Mouse (Mus musculus): ENCODE data around the gene Calu. TPM values are rescaled to one million over a fixed set of nuclear protein-coding genes. Genes with fewer than 3 reads are reported as not detected.

Gene Calu
- polyA plus RNA-seq, 1 experiment, result 72.8 TPM

GRCm38 (mm10) chr6:29415446-29415845, 67.6 kb downstream of the Calu start:
- DNase-seq (ENCODE audit: extremely low spot score in 1 of 2, low spot score in 1 of 2), result no peak

GRCm38 (mm10) chr6:29420596-29420995, 72.7 kb downstream of the Calu start:
- no peak for DNase-seq (ENCODE audit: extremely low spot score in 1 of 2, low spot score in 1 of 2)

- no peak for DNase-seq (ENCODE audit: extremely low spot score in 1 of 2, low spot score in 1 of 2)
Measured at GRCm38 (mm10) chr6:29425118-29425517, 77.2 kb downstream of the Calu start.

GRCm38 (mm10) chr6:29426331-29426730, 78.5 kb downstream of the Calu start:
- DNase-seq (ENCODE audit: extremely low spot score in 1 of 2, low spot score in 1 of 2), result no peak

Other genes with a start within 250 kb of the Calu start
- 57.3 and 58.3 TPM in 2 replicates for gene Rbm28, start 183.1 kb upstream of the Calu start, polyA plus RNA-seq (2012; rRNA removed)
- 3.7 and 4.3 TPM in 2 replicates for gene Prrt4, start 168.5 kb upstream of the Calu start, polyA plus RNA-seq (2012; rRNA removed)
- gene Impdh1, start 131.7 kb upstream of the Calu start, polyA plus RNA-seq (2012; rRNA removed), result 58.2 and 64.1 TPM in 2 replicates
- 8.7 and 10.6 TPM in 2 replicates for gene Hilpda, start 75.6 kb upstream of the Calu start, polyA plus RNA-seq (2012; rRNA removed)
- 1.2 and 1.8 TPM in 2 replicates for gene Fam71f2, start 68.5 kb upstream of the Calu start, polyA plus RNA-seq (2012; rRNA removed)
- 0.06 TPM in 1 of 2 replicates, not detected in the other for gene Fam71f1, start 28.9 kb upstream of the Calu start, polyA plus RNA-seq (2012; rRNA removed)
- 0.10 and 0.59 TPM in 2 replicates for gene Opn1sw, start 40.4 kb downstream of the Calu start, polyA plus RNA-seq (2012; rRNA removed)
- 90.8 and 94.1 TPM in 2 replicates for gene Ccdc136, start 48.2 kb downstream of the Calu start, polyA plus RNA-seq (2012; rRNA removed)
- 0.44 and 0.66 TPM in 2 replicates for gene Flnc, start 85.2 kb downstream of the Calu start, polyA plus RNA-seq (2012; rRNA removed)
- 394 and 433 TPM in 2 replicates for gene Atp6v1f, start 119.6 kb downstream of the Calu start, polyA plus RNA-seq (2012; rRNA removed)
- gene Atp6v1fnb, start 123.4 kb downstream of the Calu start, polyA plus RNA-seq (2012; rRNA removed), result 0.29 TPM in 1 of 2 replicates, not detected in the other
- gene Kcp, start 159.9 kb downstream of the Calu start, polyA plus RNA-seq (2012; rRNA removed), result 5.7 and 5.8 TPM in 2 replicates
- 4.1 and 5.8 TPM in 2 replicates for gene Irf5, start 178.6 kb downstream of the Calu start, polyA plus RNA-seq (2012; rRNA removed)

Data from frontal cortex, adult 2 months (tissue).